Mouse (Mus musculus): Measurements from ENCODE around the gene Susd6. TPM values are rescaled to one million over a fixed set of nuclear protein-coding genes. Genes with fewer than 3 reads are reported as not detected.

The Susd6 gene
- polyA plus RNA-seq (2017; shearing (Covaris generic)), result 10 to 100 TPM; 86.1 to 96.2 TPM

GRCm38 (mm10) chr12:80789849-80790694 lies at the start of gene Susd6:
TSS of gene Susd6 (plus strand) at chr12:80790510.

GRCm38 (mm10) chr12:80760396-80760801 lies 29.9 kb upstream of the Susd6 start, which contains the start of gene Ccdc177:
TSS of gene Ccdc177 (minus strand) at chr12:80760687.

Other genes with a start within 250 kb of the Susd6 start
- 10 to 100 TPM; 28.4 to 33.7 TPM for gene Slc39a9, start 146.6 kb upstream of the Susd6 start, polyA plus RNA-seq (2017; shearing (Covaris generic))
- 10 to 100 TPM; 52.9 to 53.3 TPM for gene Erh, start 146.2 kb upstream of the Susd6 start, polyA plus RNA-seq (2017; shearing (Covaris generic))
- gene Plekhd1, start 97.9 kb upstream of the Susd6 start, polyA plus RNA-seq (2017; shearing (Covaris generic)), result under 1 TPM in 1 of 2 experiments, not detected in 1; 0.22 TPM
- gene Ccdc177, start 29.8 kb upstream of the Susd6 start, polyA plus RNA-seq (2017; shearing (Covaris generic)), result 1 to 10 TPM in 1 of 2 experiments, under 1 TPM in 1; 0.11 to 1.9 TPM
- 100 to 1,000 TPM; 766 to 786 TPM for gene Srsf5, start 155.0 kb downstream of the Susd6 start, polyA plus RNA-seq (2017; shearing (Covaris generic))
- 1 to 10 TPM in 1 of 2 experiments, under 1 TPM in 1; 0.51 to 3.9 TPM for gene Slc10a1, start 178.2 kb downstream of the Susd6 start, polyA plus RNA-seq (2017; shearing (Covaris generic))
- under 1 TPM; 0.16 to 0.71 TPM for gene Smoc1, start 236.3 kb downstream of the Susd6 start, polyA plus RNA-seq (2017; shearing (Covaris generic))